Mouse (Mus musculus) mouse trophoblast stem cell (cell line): ENCODE data around the gene Rapgef3.

Experiments used
- in situ Hi-C, 2 experiments: fragments of 300-500 bp; cut with MseI, MboI; formaldehyde crosslinking; loops; 2 replicates in 1 of 2; 3 replicates in 1 of 2; pipeline ENCODE4 v1.15.1; 2025

Rapgef3 gene

GRCm38 (mm10) chr15:97748309-97748708, 19.5 kb downstream of the Rapgef3 start:
- in situ Hi-C loops, result loop anchor here in 1 of 2 experiments (5.0 kb wide), 1 partner anchor 34 kb away; no protein-coding TSS in a partner anchor

DNA sequence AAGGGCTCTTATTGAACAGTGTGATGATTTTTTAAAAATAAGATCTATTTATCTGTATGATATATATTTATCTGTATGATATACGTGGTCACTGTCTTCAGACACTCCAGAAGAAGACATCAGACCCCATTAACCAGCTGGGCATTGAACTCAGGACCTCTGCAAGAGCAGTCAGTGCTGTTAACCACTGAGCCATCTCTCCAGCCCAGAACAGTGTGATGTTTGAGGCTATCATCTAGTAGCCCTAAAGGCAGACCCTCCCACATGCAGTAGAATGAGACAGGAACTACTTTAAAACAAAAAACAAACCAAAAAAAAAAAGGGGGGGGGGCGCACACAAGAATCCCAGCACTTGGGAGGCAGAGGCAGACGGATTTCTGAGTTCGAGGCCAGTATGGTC, 20.3 kb downstream of the Rapgef3 start:
- in situ Hi-C loops, result loop anchor here in 1 of 2 experiments (5.0 kb wide), 1 partner anchor 35 kb away; no protein-coding TSS in a partner anchor

- in situ Hi-C loops, result loop anchor here in 1 of 2 experiments (5.0 kb wide), 1 partner anchor 36 kb away; no protein-coding TSS in a partner anchor
Measured at GRCm38 (mm10) chr15:97746748-97747147, 21.0 kb downstream of the Rapgef3 start.

DNA sequence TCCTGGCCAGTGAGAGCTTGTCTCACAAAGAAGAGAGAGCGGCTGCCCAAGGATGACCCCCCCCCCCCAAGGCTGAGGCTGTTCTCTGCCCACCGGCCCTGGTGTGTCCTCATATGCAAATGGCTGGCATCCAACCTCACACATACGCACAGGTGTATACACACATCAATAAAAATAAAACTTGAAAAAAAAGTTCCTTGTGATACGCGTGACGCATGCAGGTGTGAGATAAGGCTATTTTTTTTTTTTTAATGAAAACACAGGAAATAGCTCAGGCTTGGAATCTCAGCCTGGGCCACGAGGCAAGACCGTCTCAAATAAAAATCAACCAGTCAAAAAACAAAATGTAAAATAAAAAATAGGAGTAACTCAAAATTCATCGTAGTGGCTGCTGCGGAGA, 21.5 kb downstream of the Rapgef3 start:
- in situ Hi-C loops, result loop anchor here in 1 of 2 experiments (5.0 kb wide), 1 partner anchor 36 kb away; no protein-coding TSS in a partner anchor

DNA sequence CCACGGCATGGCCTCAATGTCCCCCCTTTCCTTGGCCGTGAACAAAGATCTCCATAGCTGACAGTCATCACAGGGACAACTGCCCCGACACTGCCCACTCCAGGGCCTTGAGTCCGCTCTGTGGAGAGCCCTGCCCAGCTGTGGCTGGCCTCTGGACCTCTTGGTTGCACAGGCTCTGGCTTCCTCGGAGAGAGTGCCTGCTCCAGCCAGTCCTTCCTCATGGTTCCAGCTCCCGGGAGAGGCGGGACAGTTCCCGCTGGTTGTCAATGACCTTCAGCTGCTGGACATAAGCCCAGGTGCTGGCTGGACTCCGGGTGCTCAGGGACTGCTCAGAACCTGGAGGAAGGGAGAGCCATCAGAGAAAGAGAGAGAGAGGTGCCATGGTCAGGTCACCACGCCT, 22.4 kb downstream of the Rapgef3 start:
- in situ Hi-C loops, result loop anchor here in 1 of 2 experiments (5.0 kb wide), 1 partner anchor 37 kb away; no protein-coding TSS in a partner anchor

GRCm38 (mm10) chr15:97744930-97745329, 22.8 kb downstream of the Rapgef3 start:
- in situ Hi-C loops, result loop anchor here in 1 of 2 experiments (5.0 kb wide), 1 partner anchor 37 kb away; no protein-coding TSS in a partner anchor

DNA sequence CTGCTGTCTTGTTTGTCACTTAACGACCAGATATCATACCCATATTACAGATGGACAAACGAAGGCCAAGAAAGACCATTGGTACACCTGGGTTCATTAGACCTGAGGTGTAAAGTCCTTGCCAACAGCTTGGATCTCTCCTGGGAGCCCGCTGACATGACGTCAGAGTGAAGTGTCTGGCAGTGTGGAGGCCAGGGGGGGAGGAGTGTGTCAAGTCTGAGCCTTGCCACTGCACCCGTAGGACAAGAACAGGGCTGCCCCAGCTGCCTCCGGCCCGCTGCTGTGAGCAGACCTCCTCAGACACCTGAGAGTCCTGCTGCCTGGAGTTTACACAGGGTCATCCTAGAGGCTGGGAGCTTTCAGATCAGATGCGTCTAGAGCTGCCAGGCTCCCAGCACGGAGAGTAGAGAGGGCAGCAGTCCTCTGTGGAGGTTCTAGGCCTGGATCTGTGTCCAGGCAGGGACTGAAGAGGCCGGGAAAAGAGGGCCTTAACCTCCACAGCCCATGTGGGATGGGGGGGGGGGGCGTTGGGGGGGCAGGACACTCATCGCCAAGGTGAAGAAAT, 23.7 kb downstream of the Rapgef3 start:
- in situ Hi-C loops, result no loop called here

DNA sequence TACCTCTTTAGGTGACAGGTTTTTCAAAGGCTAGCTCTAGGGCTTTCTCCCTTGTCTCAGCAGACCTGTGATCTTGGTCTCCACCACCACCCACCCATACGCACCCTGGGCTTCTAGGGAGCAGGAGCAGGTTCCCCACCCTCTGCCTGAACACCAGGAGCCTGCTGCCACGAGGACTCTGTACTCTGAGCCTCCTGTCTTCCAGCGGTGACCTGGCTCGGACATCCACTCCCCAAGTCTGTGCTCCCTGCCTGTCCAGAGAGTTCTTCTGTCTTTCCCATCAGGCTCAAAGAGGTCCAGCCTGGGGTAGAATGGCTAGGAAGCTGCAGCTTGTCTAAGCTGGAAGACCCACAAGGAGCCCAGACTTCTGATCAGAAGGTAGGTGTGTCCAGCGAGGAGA, 24.6 kb downstream of the Rapgef3 start:
- in situ Hi-C loops, result no loop called here

DNA sequence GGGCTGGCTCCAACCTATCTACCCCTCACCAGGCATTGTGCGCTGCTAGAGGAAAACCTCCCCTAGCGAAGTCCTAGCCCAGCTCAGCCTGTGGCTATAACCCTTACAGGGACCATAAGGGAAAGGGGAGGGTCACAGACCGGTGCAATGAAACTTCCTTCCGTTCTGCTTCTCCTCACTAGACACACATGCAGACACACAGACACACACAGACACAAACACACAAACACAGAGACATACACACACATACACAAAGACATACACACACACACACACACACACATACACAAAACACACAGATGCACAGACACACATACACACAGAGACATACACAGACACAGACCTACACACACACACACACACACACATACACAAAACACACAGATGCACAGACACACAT, 25.2 kb downstream of the Rapgef3 start:
- in situ Hi-C loops, result no loop called here

DNA sequence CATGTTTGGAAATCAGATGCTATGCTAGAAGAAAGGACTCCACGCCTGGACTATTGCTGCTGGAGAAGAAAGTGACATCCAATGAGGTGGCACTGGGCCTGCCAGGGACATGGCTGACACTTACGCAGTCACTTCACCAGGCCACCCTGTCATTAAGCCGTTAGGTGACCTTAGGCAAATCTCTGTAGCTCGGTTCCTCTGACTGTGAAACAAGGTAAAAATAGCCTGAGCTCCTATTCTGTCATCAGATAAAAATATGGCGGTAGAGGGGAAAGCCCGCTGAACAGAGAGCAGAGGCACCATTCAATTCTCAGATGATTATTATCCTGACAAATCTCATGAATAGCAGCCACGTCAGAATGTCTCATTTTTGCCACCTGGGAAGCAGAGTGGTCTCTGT, 25.7 kb downstream of the Rapgef3 start:
- in situ Hi-C loops, result no loop called here

DNA sequence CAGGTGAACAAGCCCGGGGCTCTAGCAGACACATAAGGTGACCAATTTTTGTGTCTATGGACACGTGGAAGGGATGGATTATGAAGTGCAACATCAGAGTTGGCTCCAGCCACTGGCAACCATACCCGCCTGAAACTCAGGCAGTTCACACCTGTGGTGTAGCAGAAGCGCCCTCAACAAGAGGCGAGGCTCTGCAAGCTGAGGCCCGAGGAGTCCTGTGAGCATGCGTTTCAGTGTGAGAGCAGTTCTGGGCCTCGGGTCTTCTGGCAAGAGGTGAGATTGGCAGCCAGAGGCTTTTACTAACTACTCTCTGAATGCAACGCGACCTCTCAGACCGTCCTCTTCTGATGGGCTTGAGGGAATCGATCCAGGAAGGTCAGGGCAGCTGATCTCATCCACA, 26.1 kb downstream of the Rapgef3 start:
- in situ Hi-C loops, result no loop called here

DNA sequence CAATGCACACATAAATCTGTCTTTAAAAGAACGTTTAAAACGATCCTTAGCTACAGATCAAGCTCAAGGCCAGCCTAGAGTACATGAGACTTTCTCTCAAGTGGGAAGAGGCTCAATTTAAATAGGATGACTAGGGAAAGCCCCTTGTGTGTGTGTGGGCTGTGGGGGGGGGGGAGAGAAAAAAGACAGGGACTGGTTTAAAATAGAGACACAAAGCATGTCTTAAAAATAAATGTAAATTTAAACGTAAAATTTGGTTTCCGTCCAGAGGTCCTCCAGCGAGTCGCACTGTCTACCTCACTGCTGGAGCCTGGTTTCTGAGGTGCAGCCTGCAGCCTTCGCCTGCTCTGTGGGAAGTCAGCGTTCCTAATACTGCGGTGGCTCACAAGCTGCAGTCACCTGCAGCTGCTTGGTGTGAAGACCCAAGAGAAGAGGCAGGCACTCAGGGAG, 27.5 kb downstream of the Rapgef3 start:
- in situ Hi-C loops, result no loop called here

- in situ Hi-C loops, result no loop called here
Measured at GRCm38 (mm10) chr15:97738923-97739322, 28.8 kb downstream of the Rapgef3 start.

GRCm38 (mm10) chr15:97731988-97732387, 35.8 kb downstream of the Rapgef3 start:
- in situ Hi-C loops, result no loop called here

DNA sequence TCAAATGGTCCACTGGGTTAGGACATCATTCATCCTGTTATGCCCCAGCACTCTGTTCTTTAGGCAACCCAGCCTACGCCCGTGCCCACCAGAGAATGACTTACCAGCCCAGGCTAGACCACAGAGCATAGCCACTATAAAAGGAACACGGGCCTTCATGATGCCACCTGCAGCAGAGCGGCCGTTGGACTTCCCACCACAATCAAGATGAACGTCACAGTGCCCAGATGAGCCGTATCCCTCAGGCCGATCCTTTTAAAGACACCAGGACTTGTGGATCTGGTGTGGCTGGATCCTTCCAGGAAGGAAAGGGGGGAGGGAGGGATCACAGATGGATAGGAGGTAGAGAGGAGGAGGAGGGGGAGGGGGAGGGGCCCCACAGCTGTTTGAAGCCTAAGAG, 36.7 kb downstream of the Rapgef3 start, which contains the start of gene Endou:
Gene Endou, minus strand, starts transcription at position 229 of the 400 bp plus-strand sequence.
- in situ Hi-C loops, result no loop called here

- in situ Hi-C loops, result no loop called here
Measured at GRCm38 (mm10) chr15:97730365-97730764, 37.4 kb downstream of the Rapgef3 start.

GRCm38 (mm10) chr15:97728804-97729203, 39.0 kb downstream of the Rapgef3 start:
- in situ Hi-C loops, result no loop called here

DNA sequence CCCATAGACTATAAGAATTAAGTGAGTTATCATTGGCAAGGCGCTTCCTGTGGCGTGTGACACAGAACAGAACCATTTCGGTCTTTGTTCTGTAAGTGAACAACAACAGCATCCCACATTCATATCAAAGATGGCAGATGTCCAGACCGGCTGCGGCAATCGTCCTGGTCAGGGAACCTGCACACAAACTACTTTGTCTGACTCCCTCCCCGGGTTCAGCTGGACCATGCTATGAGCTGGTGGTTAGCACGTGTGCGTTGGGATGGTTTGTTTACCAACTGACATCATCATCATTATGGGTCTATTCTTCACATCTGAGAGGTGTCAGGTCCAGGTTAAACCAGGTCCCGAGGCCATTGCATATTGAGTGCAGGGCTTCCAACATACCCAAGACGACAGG, 39.4 kb downstream of the Rapgef3 start:
- in situ Hi-C loops, result no loop called here

DNA sequence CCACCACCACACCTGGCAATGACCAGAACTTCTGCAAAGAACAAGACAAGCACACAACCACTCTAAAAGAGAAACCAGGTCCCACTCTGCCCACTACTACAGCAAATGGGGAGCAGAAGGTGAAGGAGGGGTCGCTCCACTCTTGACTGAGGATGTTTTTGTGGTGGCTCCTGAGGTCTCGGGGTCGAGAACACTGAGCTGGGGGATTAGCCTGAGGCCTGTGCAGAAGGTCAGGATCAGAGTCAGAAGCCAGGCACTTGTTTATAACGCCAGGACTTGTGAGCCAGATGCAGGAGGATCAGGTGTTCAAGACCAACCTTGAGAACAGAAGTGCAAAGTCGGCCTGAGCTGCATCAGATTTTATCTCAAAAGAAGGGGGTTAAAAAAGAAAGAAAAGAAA, 40.3 kb downstream of the Rapgef3 start:
- in situ Hi-C loops, result no loop called here

DNA sequence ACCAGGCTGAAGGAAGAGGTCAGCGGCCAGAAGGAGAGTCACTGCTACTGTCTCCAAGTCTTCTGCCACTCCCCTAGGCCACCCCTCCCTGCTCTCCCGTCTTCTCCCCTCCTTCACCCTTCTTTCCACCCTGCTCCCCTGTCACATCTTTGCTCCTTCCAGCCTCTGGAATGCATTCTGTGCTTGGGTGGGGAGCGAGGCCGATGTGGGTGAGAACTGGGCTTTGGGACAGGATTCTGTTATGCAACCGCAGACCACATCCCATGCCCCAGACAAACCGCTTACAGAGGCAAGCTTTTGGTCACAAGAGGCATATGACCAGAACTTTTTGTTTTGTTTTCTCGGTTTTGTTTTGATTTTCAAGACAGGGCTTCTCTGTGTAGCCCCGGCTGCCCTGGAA, 40.7 kb downstream of the Rapgef3 start:
- in situ Hi-C loops, result no loop called here

DNA sequence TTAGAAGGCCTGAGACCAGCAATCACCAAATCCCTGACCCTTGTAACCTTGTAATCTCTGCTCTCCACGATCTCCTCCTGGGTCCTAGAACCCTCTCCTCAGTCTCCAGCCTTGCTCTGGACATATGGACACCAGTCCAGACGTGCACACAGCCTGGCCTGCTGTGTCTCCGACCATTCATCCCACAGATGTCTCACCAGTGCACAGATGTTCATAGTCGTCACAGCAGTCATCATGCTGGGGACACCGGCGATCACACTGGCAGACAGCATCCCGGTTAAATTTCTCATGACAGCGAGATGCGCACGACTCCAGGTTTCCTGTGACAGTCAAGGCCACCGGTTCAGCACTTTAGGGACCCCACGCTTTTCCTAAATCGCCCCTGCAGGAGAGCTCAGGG, 41.5 kb downstream of the Rapgef3 start:
- in situ Hi-C loops, result no loop called here

DNA sequence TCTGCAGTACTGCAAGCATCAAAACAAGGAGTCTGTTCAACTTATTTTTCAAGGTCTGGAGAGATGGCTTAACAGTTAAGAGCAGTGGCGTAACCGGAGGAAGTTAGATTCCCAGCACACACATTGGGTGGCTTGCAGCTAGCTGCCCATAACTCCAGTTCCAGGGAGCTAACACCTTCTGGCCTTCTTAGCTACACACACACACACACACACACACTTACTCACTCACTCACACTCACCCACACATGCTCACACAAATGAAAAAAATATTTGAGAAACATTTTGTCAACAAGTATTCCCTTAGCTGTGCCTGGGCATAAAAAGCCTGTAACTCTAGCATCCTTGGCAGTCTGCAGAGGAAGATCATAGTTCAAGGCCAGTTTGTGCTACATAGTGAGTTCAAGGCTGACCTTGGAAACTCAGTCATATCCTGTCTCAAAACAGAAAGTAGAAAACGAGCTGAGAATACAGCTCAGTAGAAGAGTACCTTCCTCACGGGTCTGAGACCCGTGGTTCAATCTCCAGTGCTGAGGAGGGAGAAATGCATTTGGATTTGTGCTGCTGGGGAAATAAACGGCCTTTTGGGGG, 42.5 kb downstream of the Rapgef3 start:
- in situ Hi-C loops, result no loop called here
